In the genomic region with DNA sequence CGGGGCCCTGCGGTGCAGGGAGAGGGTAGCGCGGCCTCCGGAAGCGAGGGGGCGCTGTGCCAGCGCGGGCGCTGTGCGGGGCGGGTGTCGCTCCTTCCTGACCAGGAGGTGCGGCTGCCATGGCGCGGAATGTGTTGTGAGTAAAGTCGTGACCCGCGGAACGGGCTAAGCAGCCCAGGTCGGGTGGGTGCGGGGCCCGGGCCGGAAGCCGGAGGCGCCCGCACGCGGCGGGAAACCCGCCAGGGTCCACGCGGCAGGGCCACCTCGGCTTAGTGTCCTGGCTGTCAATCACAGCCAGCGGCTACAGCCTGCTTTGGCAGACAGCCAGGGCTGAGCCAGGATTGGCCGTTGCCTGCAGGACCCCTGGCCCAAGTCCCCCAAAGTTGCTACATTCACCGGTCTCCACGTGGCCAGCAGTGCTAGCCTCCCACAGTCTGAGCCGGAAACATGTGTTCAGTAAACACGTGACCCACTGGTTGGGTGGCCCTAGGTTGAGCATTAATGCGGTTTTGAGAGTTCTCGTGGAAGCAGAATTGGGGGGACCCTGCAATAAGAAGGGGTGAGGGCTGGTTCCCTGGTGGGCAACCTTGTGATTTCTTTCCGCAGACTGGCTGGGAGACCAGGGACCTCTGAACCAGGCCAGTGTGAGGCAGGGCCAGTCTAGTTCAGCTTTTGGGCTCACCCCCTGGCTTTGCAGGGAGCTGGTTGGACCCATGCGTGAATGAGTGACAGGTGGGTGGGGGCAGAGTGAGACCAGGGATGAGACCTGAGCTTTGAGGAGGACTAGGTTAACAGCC, we compare ENCODE assay signal across 8 mouse cellular contexts. TPM values are rescaled to one million over a fixed set of nuclear protein-coding genes. Genes with fewer than 3 reads are reported as not detected.
A peak's percentile ranks its signal among the peaks of the same experiment; 100 is the strongest.
DNase-seq lines count a peak whose midpoint lies in the region; ATAC-seq and TF ChIP-seq lines count a peak whose summit lies in the region.

No protein-coding gene starts in this region.

- peaks cover 5% of the 10 kb centered on the region; the same call in 1 of the 2 replicates for H3K36me3 ChIP-seq in intestine, postnatal 0 days (ENCODE audit: control insufficient read depth, insufficient read depth)
- peaks cover 22% of the 10 kb centered on the region for H3K36me3 ChIP-seq in midbrain, embryonic 10.5 days

- H3K9me3 ChIP-seq in intestine, postnatal 0 days (ENCODE audit: control insufficient read depth), result no peaks in the 10 kb centered on the region
- no peaks in the 10 kb centered on the region for H3K9me3 ChIP-seq in midbrain, embryonic 10.5 days (replicated peaks)

- peak; percentile 89 for TF ChIP-seq CTCF in intestine, postnatal 0 days (IDR thresholded peaks at IDR 0.05; ENCODE audit: low read depth)

- H3K9ac ChIP-seq in intestine, postnatal 0 days (ENCODE audit: low read depth, low read length), result peak overlapping the region; percentile 79

- H3K4me1 ChIP-seq in intestine, postnatal 0 days (replicated peaks; ENCODE audit: control insufficient read depth, insufficient read depth, low read length), result peaks cover 21% of the 10 kb centered on the region; the same call in 1 of the 2 replicates
- peaks cover 43% of the 10 kb centered on the region for H3K4me1 ChIP-seq in midbrain, embryonic 10.5 days

- intact Hi-C loops in left cerebral cortex, postnatal 36 days (cut with DNase I), result loop anchor here (5.0 kb wide), 1 partner anchor 139 kb away; no protein-coding TSS in a partner anchor

- peak; percentile 71 for DNase-seq in adrenal gland, adult 8-10 months
- peak; percentile 90 for DNase-seq in embryo, embryonic 9.5 days (ENCODE audit: extremely low spot score)
- peak; percentile 76 to 86 for DNase-seq in gastrocnemius, postnatal 4 days (ENCODE audit: low spot score in 2 of 2)
- peak; percentile 85 to 89 for DNase-seq in left cerebral cortex, postnatal 36 days (ENCODE audit: low spot score in 2 of 2)
- DNase-seq in midbrain, embryonic 10.5 days (ENCODE audit: low spot score), result peak; percentile 89
- DNase-seq in right cerebral cortex, postnatal 36 days (ENCODE audit: low spot score in 2 of 2), result peak; percentile 64 to 74
- peak; percentile 84 to 86 for DNase-seq in urinary bladder, postnatal 4 days (ENCODE audit: low spot score in 2 of 2)

- WGBS in intestine, postnatal 0 days, result 1% methylated on average over 43 of the region's 44 CpGs
- WGBS in midbrain, embryonic 10.5 days, result 1% methylated on average over 38 of the region's 44 CpGs

- peak; percentile 82 for ATAC-seq in intestine, postnatal 0 days

- H3K4me3 ChIP-seq in intestine, postnatal 0 days (ENCODE audit: low read depth, low read length), result peak overlapping the region; percentile 72
- peak overlapping the region; percentile 83 for H3K4me3 ChIP-seq in midbrain, embryonic 10.5 days

- no peaks in the 10 kb centered on the region for H3K27me3 ChIP-seq in intestine, postnatal 0 days (replicated peaks; ENCODE audit: control insufficient read depth, insufficient read depth, low read length)
- H3K27me3 ChIP-seq in midbrain, embryonic 10.5 days (ENCODE audit: low read depth, poor library complexity, severe bottlenecking), result 0 out of 2 replicates have a peak, but pooled peaks cover 7% of the 10 kb centered on the region

- peak overlapping the region; percentile 92 for H3K4me2 ChIP-seq in intestine, postnatal 0 days (replicated peaks; ENCODE audit: low read depth)

- peak overlapping the region; percentile 91 for H3K27ac ChIP-seq in intestine, postnatal 0 days (ENCODE audit: low read depth, low read length)
- peak overlapping the region; percentile 97 for H3K27ac ChIP-seq in midbrain, embryonic 10.5 days (replicated peaks)

RNA-seq across cellular contexts. Expression of a gene that starts 0.8 kb away (rescaled TPM):
- total RNA-seq in adrenal gland, adult 8-10 months (2022), result 10 to 100 TPM in 1 of 4 experiments, 1 to 10 TPM in 3; 2.2 to 13.7 (median 4.8) TPM
- total RNA-seq in gastrocnemius, postnatal 4 days (2021), result 1 to 10 TPM; 6.3 to 9.4 TPM
- 26.7 and 33.0 TPM in 2 replicates for polyA plus RNA-seq in intestine, postnatal 0 days (2015; fragmentation: Nextera tagmentation; extraction: Ambion mirVana)
- 1 to 10 TPM; 2.9 to 6.0 TPM for total RNA-seq in left cerebral cortex, postnatal 36 days (2021)
- polyA plus RNA-seq in midbrain, embryonic 10.5 days (2016; fragmentation: Nextera tagmentation; extraction: Ambion mirVana), result 15.8 and 20.3 TPM in 2 replicates

RNA-seq across cellular contexts. Expression of a gene that starts 34.6 kb away (rescaled TPM):
- 1 to 10 TPM in 3 of 4 experiments, not detected in 1; 1.1 to 1.5 (median 1.3) TPM for total RNA-seq in adrenal gland, adult 8-10 months (2022)
- total RNA-seq in gastrocnemius, postnatal 4 days (2021), result over 10,000 TPM in 1 of 2 experiments, 1,000 to 10,000 TPM in 1; 9,881 to 10,830 TPM
- polyA plus RNA-seq in intestine, postnatal 0 days (2015; fragmentation: Nextera tagmentation; extraction: Ambion mirVana), result 3.0 TPM in 2 replicates
- total RNA-seq in left cerebral cortex, postnatal 36 days (2021), result not detected
- 1.9 TPM in 2 replicates for polyA plus RNA-seq in midbrain, embryonic 10.5 days (2016; fragmentation: Nextera tagmentation; extraction: Ambion mirVana)

Comparison
In these comparisons a context has a peak if more than half of its experiments do, and no peak if none do; other contexts are left out.
1. Peak in every context shown above with its lines: DNase-seq, ATAC-seq, H3K4me3 ChIP-seq and H3K27ac ChIP-seq.
2. RNA of a gene that starts 34.6 kb away (total RNA-seq): 9,881 to 10,830 TPM in gastrocnemius, postnatal 4 days; 1.1 to 1.5 TPM in adrenal gland, adult 8-10 months and not detected in left cerebral cortex, postnatal 36 days; every median in the first group is over 1,000 times any median in the second.